Mouse (Mus musculus): ENCODE measurements at regions not wholly inside any gene's neighbourhood (a gene's known extent, or its start where the extent isn't known, plus 50 kb on each side); places are given as distances from the start of the nearest gene placed in this dataset.
A peak's percentile ranks its signal among the peaks of the same experiment; 100 is the strongest.

DNA sequence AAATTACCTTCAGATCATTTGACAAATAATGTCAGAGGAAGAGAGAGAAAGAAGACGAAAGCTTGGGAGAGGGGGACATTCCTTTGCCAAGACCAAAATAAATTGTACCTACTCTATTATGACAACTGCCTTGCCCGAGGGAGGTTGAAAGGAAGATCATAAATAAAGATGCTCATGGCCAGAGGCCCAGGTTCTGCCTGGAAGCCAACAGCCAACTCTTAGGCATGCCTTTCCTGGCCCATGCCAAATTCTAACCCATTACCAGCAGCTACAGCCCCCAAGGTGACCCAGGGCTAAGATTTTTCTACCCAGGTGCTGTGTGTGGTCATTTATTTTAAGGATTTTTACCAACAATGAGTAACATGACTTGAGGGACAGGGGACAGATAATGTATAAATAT is 54.9 kb downstream of the Cbln1 start:
- Histone ChIP-seq H3K27ac (replicated peaks; ENCODE audit: low read depth, low read length) (no peak overlapping the region), H3K27me3 (replicated peaks; ENCODE audit: control insufficient read depth, insufficient read depth, low read length) (no peaks in the 10 kb centered on the region)

DNA sequence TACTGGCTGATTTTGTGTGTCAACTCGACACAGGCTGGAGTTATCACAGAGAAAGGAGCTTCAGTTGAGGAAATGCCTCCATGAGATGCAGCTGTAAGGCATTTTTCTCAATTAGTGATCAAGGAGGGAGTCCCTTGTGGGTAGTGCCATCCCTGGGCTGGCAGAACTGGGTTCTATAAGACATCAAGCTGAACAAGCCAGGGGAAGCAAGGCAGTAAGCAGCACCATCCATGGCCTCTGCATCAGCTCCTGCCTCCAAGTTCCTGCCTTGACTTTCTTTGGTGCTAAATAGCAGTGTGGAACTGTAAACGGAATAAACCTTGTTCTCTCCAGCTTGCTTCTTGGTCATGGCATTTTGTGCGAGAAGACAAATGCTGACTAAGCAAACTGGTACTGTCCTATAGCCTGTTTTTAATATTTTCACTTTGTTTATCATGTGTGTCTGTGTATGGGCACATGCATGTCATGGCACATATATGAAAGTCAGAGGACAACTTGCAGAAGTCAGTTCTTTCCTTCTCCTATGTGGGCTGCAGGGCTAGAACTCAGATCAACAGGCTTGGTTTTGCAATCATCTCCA is 57.3 kb downstream of the Cbln1 start:
- no peaks in the 10 kb centered on the region for H3K27me3 ChIP-seq (replicated peaks; ENCODE audit: control insufficient read depth, insufficient read depth, low read length)
- no peak overlapping the region for H3K9ac ChIP-seq (ENCODE audit: low read depth, low read length)
- H3K4me3 ChIP-seq (ENCODE audit: low read depth, low read length): no peak overlapping the region
- no peak for DNase-seq (ENCODE audit: low spot score)
- H3K9me3 ChIP-seq (ENCODE audit: control insufficient read depth, low read length): no peaks in the 10 kb centered on the region
- WGBS: 58% methylated on average over 3 of the region's 3 CpGs
- H3K4me2 ChIP-seq (ENCODE audit: low read depth, low read length): no peak overlapping the region
- ATAC-seq (ENCODE audit: low read depth): no peak
- H3K4me1 ChIP-seq (ENCODE audit: control insufficient read depth, insufficient read depth, low read length): no peaks in the 10 kb centered on the region
- no peaks in the 10 kb centered on the region for H3K36me3 ChIP-seq (ENCODE audit: control insufficient read depth, insufficient read depth, low read length)
- H3K27ac ChIP-seq (replicated peaks; ENCODE audit: low read depth, low read length): no peak overlapping the region

More for the DNA sequence above, 54.9 kb downstream of the Cbln1 start:
- no peak overlapping the region for H3K4me2 ChIP-seq (ENCODE audit: low read depth, low read length)
- H3K36me3 ChIP-seq (ENCODE audit: control insufficient read depth, insufficient read depth, low read length): no peaks in the 10 kb centered on the region
- DNase-seq (ENCODE audit: low spot score): no peak
- H3K9ac ChIP-seq (ENCODE audit: low read depth, low read length): no peak overlapping the region
- no peak for ATAC-seq (ENCODE audit: low read depth)
- H3K9me3 ChIP-seq (ENCODE audit: control insufficient read depth, low read length): no peaks in the 10 kb centered on the region
- WGBS: 66% methylated on average over 2 of the region's 2 CpGs
- no peak overlapping the region for H3K4me3 ChIP-seq (ENCODE audit: low read depth, low read length)
- no peaks in the 10 kb centered on the region for H3K4me1 ChIP-seq (ENCODE audit: control insufficient read depth, insufficient read depth, low read length)

- no peak overlapping the region for H3K27ac ChIP-seq (replicated peaks; ENCODE audit: low read depth, low read length)
- H3K36me3 ChIP-seq (ENCODE audit: control insufficient read depth, insufficient read depth, low read length): no peaks in the 10 kb centered on the region
- DNase-seq (ENCODE audit: low spot score): no peak
- H3K27me3 ChIP-seq (replicated peaks; ENCODE audit: control insufficient read depth, insufficient read depth, low read length): no peaks in the 10 kb centered on the region
- H3K4me2 ChIP-seq (ENCODE audit: low read depth, low read length): no peak overlapping the region
- no peak overlapping the region for H3K4me3 ChIP-seq (ENCODE audit: low read depth, low read length)
- no peaks in the 10 kb centered on the region for H3K9me3 ChIP-seq (ENCODE audit: control insufficient read depth, low read length)
- ATAC-seq (ENCODE audit: low read depth): no peak
- H3K9ac ChIP-seq (ENCODE audit: low read depth, low read length): no peak overlapping the region
- 69% methylated on average over 2 of the region's 2 CpGs for WGBS
- H3K4me1 ChIP-seq (ENCODE audit: control insufficient read depth, insufficient read depth, low read length): no peaks in the 10 kb centered on the region
Measured at GRCm38 (mm10) chr8:87389016-87389415, 83.4 kb downstream of the Cbln1 start.

DNA sequence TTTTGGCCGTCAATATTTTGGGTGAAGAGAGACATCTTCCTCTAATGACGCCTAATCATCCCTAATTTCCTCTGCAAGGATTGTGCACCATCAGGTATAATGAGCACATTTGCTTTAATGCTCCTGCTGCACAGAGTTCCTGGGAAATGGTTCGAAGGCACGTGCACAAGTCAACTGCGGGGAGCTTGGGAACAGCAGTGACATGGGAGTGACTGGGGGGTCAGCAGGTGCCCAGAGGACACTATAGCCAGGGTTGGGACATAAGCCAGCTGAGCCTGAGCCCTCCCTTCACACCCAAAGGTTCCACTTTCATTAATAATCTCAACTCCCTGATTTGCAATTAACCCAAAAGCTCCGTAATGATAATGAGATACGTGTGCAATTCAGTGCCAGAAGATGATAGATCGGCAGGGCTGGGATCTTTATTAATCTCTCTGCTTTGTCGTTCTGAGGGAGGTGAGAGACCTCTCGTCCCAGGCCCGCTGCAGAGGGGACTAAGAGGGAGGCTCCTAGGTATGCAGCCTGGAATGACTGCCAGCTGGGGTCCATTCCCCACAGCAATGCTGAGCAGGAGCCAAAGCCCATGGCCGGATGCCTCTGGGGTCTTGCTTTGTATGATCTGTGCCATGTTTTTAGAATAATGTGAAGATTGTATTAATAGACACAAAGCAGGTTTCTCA is 88.7 kb downstream of the Cbln1 start:
- DNase-seq (ENCODE audit: low spot score): no peak
- Histone ChIP-seq H3K4me1 (ENCODE audit: control insufficient read depth, insufficient read depth, low read length) (no peaks in the 10 kb centered on the region), H3K27me3 (replicated peaks; ENCODE audit: control insufficient read depth, insufficient read depth, low read length) (no peaks in the 10 kb centered on the region), H3K4me2 (ENCODE audit: low read depth, low read length) (no peak overlapping the region), H3K4me3 (ENCODE audit: low read depth, low read length) (no peak overlapping the region), H3K9ac (ENCODE audit: low read depth, low read length) (no peak overlapping the region), H3K27ac (replicated peaks; ENCODE audit: low read depth, low read length) (no peak overlapping the region), H3K9me3 (ENCODE audit: control insufficient read depth, low read length) (no peaks in the 10 kb centered on the region), H3K36me3 (ENCODE audit: control insufficient read depth, insufficient read depth, low read length) (no peaks in the 10 kb centered on the region)
- WGBS: 58% methylated on average over 12 of the region's 12 CpGs
- ATAC-seq (ENCODE audit: low read depth): no peak

DNA sequence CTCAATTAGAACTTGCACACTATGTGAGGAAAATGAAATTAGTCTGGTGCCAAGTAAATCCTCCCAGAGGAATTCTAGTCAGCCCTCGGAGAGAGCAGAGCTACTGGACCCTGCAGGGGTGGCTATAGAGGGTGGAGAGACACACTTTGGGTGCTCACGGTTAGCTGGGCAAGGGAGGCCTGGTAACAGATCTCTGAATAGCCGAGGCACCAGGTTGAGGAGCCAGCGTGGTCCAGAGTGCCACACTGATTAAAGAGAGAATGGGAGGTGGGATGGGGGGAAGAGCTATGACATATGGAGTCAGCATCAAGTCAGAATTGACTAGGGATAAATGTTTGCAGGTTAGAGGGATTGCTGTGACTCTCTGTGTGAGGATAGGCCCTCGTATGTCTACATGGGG is 90.1 kb downstream of the Cbln1 start:
- H3K4me1 ChIP-seq (ENCODE audit: control insufficient read depth, insufficient read depth, low read length): no peaks in the 10 kb centered on the region
- no peaks in the 10 kb centered on the region for H3K36me3 ChIP-seq (ENCODE audit: control insufficient read depth, insufficient read depth, low read length)
- H3K9ac ChIP-seq (ENCODE audit: low read depth, low read length): no peak overlapping the region
- H3K9me3 ChIP-seq (ENCODE audit: control insufficient read depth, low read length): no peaks in the 10 kb centered on the region
- no peak overlapping the region for H3K27ac ChIP-seq (replicated peaks; ENCODE audit: low read depth, low read length)
- no peak overlapping the region for H3K4me3 ChIP-seq (ENCODE audit: low read depth, low read length)
- WGBS: 72% methylated on average over 5 of the region's 5 CpGs
- ATAC-seq (ENCODE audit: low read depth) (no peak), DNase-seq (ENCODE audit: low spot score) (no peak)
- no peaks in the 10 kb centered on the region for H3K27me3 ChIP-seq (replicated peaks; ENCODE audit: control insufficient read depth, insufficient read depth, low read length)
- no peak overlapping the region for H3K4me2 ChIP-seq (ENCODE audit: low read depth, low read length)

DNA sequence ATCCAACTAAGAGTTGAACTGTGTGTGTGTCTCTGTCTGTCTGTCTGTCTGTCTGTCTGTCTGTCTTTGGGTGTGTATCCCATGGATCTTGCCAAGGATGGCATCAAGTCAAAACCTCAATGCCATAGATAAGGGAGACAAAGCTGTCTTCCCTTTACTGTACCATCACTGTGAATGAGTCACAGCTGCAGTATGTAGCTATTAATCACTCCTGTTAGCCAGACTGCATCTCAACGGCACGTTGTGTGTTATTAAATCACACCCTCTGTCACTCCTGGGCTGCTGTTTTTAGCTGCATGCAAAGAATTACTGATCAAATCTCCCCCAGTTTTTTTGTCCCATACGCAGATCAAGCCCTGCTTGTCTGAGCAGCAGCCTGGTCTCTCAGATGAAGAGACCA is 91.6 kb downstream of the Cbln1 start:
- 58% methylated on average over 3 of the region's 3 CpGs for WGBS
- Histone ChIP-seq H3K27ac (replicated peaks; ENCODE audit: low read depth, low read length) (no peak overlapping the region), H3K9me3 (ENCODE audit: control insufficient read depth, low read length) (no peaks in the 10 kb centered on the region), H3K4me2 (ENCODE audit: low read depth, low read length) (no peak overlapping the region), H3K36me3 (ENCODE audit: control insufficient read depth, insufficient read depth, low read length) (no peaks in the 10 kb centered on the region), H3K4me3 (ENCODE audit: low read depth, low read length) (no peak overlapping the region), H3K27me3 (replicated peaks; ENCODE audit: control insufficient read depth, insufficient read depth, low read length) (no peaks in the 10 kb centered on the region), H3K4me1 (ENCODE audit: control insufficient read depth, insufficient read depth, low read length) (no peaks in the 10 kb centered on the region), H3K9ac (ENCODE audit: low read depth, low read length) (no peak overlapping the region)
- ATAC-seq (ENCODE audit: low read depth): no peak
- DNase-seq (ENCODE audit: low spot score): no peak

- DNase-seq (ENCODE audit: low spot score) (no peak), ATAC-seq (ENCODE audit: low read depth) (no peak)
- Histone ChIP-seq H3K4me2 (ENCODE audit: low read depth, low read length) (no peak overlapping the region), H3K27ac (replicated peaks; ENCODE audit: low read depth, low read length) (no peak overlapping the region), H3K9me3 (ENCODE audit: control insufficient read depth, low read length) (no peaks in the 10 kb centered on the region), H3K36me3 (ENCODE audit: control insufficient read depth, insufficient read depth, low read length) (no peaks in the 10 kb centered on the region), H3K4me3 (ENCODE audit: low read depth, low read length) (no peak overlapping the region), H3K27me3 (replicated peaks; ENCODE audit: control insufficient read depth, insufficient read depth, low read length) (no peaks in the 10 kb centered on the region), H3K4me1 (ENCODE audit: control insufficient read depth, insufficient read depth, low read length) (no peaks in the 10 kb centered on the region), H3K9ac (ENCODE audit: low read depth, low read length) (no peak overlapping the region)
- 91% methylated on average over 8 of the region's 8 CpGs for WGBS
Measured at GRCm38 (mm10) chr8:87379296-87379695, 93.1 kb downstream of the Cbln1 start.

- Histone ChIP-seq H3K36me3 (ENCODE audit: control insufficient read depth, insufficient read depth, low read length) (no peaks in the 10 kb centered on the region), H3K27ac (replicated peaks; ENCODE audit: low read depth, low read length) (no peak overlapping the region), H3K4me1 (ENCODE audit: control insufficient read depth, insufficient read depth, low read length) (peaks cover 4% of the 10 kb centered on the region; the same call in 1 of the 2 replicates), H3K9me3 (ENCODE audit: control insufficient read depth, low read length) (no peaks in the 10 kb centered on the region), H3K4me2 (ENCODE audit: low read depth, low read length) (no peak overlapping the region), H3K4me3 (ENCODE audit: low read depth, low read length) (no peak overlapping the region), H3K27me3 (replicated peaks; ENCODE audit: control insufficient read depth, insufficient read depth, low read length) (no peaks in the 10 kb centered on the region), H3K9ac (ENCODE audit: low read depth, low read length) (no peak overlapping the region)
- DNase-seq (ENCODE audit: low spot score) (no peak), ATAC-seq (ENCODE audit: low read depth) (no peak)
- 28% methylated on average over 6 of the region's 6 CpGs for WGBS
Measured at GRCm38 (mm10) chr8:87374044-87374443, 98.4 kb downstream of the Cbln1 start.

DNA sequence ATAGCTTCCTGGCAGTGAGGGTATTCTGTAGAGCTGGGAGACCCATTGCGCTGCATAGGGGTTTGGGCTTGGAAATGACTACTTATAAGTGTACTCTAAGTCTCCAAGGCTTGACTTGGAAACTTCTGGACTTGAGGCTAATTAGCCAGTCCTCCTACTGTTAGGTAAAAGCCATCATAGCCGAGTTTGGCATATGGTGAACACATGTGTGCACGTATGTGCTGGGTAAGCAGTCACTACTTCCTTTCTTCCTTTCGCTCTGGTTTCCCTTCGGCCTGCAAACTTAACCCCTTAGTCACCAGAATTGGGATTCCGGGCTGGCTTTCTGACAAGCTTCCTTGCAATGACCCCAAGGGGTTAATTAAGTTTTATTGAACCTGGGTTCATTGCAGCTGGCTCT is 98.9 kb downstream of the Cbln1 start:
- ATAC-seq (ENCODE audit: low read depth) (no peak), DNase-seq (ENCODE audit: low spot score) (peak; percentile 49)
- H3K27ac ChIP-seq (replicated peaks; ENCODE audit: low read depth, low read length): no peak overlapping the region
- 18% methylated on average over 6 of the region's 6 CpGs for WGBS
- no peaks in the 10 kb centered on the region for H3K36me3 ChIP-seq (ENCODE audit: control insufficient read depth, insufficient read depth, low read length)
- H3K9me3 ChIP-seq (ENCODE audit: control insufficient read depth, low read length): no peaks in the 10 kb centered on the region
- H3K27me3 ChIP-seq (replicated peaks; ENCODE audit: control insufficient read depth, insufficient read depth, low read length): no peaks in the 10 kb centered on the region
- peaks cover 4% of the 10 kb centered on the region; the same call in 1 of the 2 replicates for H3K4me1 ChIP-seq (ENCODE audit: control insufficient read depth, insufficient read depth, low read length)
- H3K4me3 ChIP-seq (ENCODE audit: low read depth, low read length): no peak overlapping the region
- H3K9ac ChIP-seq (ENCODE audit: low read depth, low read length): no peak overlapping the region
- H3K4me2 ChIP-seq (ENCODE audit: low read depth, low read length): no peak overlapping the region
